Mouse (Mus musculus) splenic B cell, adult 2 months (primary cell): ENCODE data around the gene Rab25.

ENCODE experiments used
- DNase-seq: peaks from one replicate; pipeline ENCODE4 v3.0.0-alpha.2; 2011; ENCODE audit warnings: low read depth, low spot score
- H3K27me3 ChIP-seq: 2 replicates; pipeline ENCODE4 v1.6.1; 2012; ENCODE audit warnings: mild to moderate bottlenecking, low read length, moderate library complexity, mixed read lengths; ENCODE audit not compliant: control insufficient read depth, poor library complexity, insufficient read depth, severe bottlenecking
- H3K36me3 ChIP-seq: 2 replicates; pipeline ENCODE4 v1.6.1; 2012; ENCODE audit warnings: mild to moderate bottlenecking, low read length, moderate library complexity, mixed read lengths; ENCODE audit not compliant: control insufficient read depth, poor library complexity, insufficient read depth, severe bottlenecking

The Rab25 gene

GRCm38 (mm10) chr3:88502641-88503504, 45.2 kb downstream of the Rab25 start:
- DNase-seq, result peak; percentile 64
- Histone ChIP-seq H3K27me3 (no peaks in the 10 kb centered on the region), H3K36me3 (no peaks in the 10 kb centered on the region)

GRCm38 (mm10) chr3:88502031-88502571, 46.0 kb downstream of the Rab25 start:
- DNase-seq, result no peak
- H3K36me3 ChIP-seq, result no peaks in the 10 kb centered on the region

GRCm38 (mm10) chr3:88501366-88502030, 46.6 kb downstream of the Rab25 start:
- no peaks in the 10 kb centered on the region for H3K27me3 ChIP-seq
- no peak for DNase-seq
- no peaks in the 10 kb centered on the region for H3K36me3 ChIP-seq

More at GRCm38 (mm10) chr3:88502031-88502571, 46.0 kb downstream of the Rab25 start:
- H3K27me3 ChIP-seq, result no peaks in the 10 kb centered on the region

GRCm38 (mm10) chr3:88500655-88501365, 47.3 kb downstream of the Rab25 start:
- DNase-seq, result no peak

GRCm38 (mm10) chr3:88500087-88500486, 48.0 kb downstream of the Rab25 start:
- H3K36me3 ChIP-seq, result no peaks in the 10 kb centered on the region
- DNase-seq, result no peak
- H3K27me3 ChIP-seq, result no peaks in the 10 kb centered on the region

More at GRCm38 (mm10) chr3:88500655-88501365, 47.3 kb downstream of the Rab25 start:
- H3K36me3 ChIP-seq, result no peaks in the 10 kb centered on the region
- H3K27me3 ChIP-seq, result no peaks in the 10 kb centered on the region

GRCm38 (mm10) chr3:88499580-88499979, 48.5 kb downstream of the Rab25 start:
- no peak for DNase-seq
- Histone ChIP-seq H3K27me3 (no peaks in the 10 kb centered on the region), H3K36me3 (no peaks in the 10 kb centered on the region)

- no peak for DNase-seq
Measured at GRCm38 (mm10) chr3:88495741-88496415, 52.2 kb downstream of the Rab25 start.

GRCm38 (mm10) chr3:88494836-88495628, 53.1 kb downstream of the Rab25 start:
- H3K36me3 ChIP-seq, result no peaks in the 10 kb centered on the region
- H3K27me3 ChIP-seq, result no peaks in the 10 kb centered on the region
- DNase-seq, result no peak

More at GRCm38 (mm10) chr3:88495741-88496415, 52.2 kb downstream of the Rab25 start:
- H3K36me3 ChIP-seq, result no peaks in the 10 kb centered on the region
- no peaks in the 10 kb centered on the region for H3K27me3 ChIP-seq

GRCm38 (mm10) chr3:88493706-88494582, 54.2 kb downstream of the Rab25 start:
- H3K27me3 ChIP-seq, result no peaks in the 10 kb centered on the region
- H3K36me3 ChIP-seq, result no peaks in the 10 kb centered on the region
- DNase-seq, result no peak
